ENCODE assay signal across 11 mouse cellular contexts in genomic region chr6:29848808-29849207, GRCm38 (mm10).
DNase-seq lines count a peak whose midpoint lies in the region; ATAC-seq lines count a peak whose summit lies in the region.
"Had no signal": no experiment of that assay in that cellular context is flagged by ENCODE, and none has a peak within 500 bp of the region (broad histone marks: within the 10 kb centered on the region; RNA-seq: fewer than 3 reads in every experiment).

No protein-coding gene starts in this region.

- H3K36me3 ChIP-seq in lung, embryonic 15.5 days: no peaks in the 10 kb centered on the region
- H3K36me3 ChIP-seq in forebrain, embryonic 14.5 days (ENCODE audit: control insufficient read depth, insufficient read depth, low read length): no peaks in the 10 kb centered on the region

- WGBS in lung, embryonic 15.5 days: 34% methylated on average over 3 of the region's 3 CpGs
- WGBS in forebrain, embryonic 14.5 days: 86% methylated on average over 3 of the region's 3 CpGs

- no peaks in the 10 kb centered on the region for H3K27me3 ChIP-seq in lung, embryonic 15.5 days
- H3K27me3 ChIP-seq in forebrain, embryonic 14.5 days (replicated peaks; ENCODE audit: control insufficient read depth, insufficient read depth, low read length): no peaks in the 10 kb centered on the region
- H3K27me3 ChIP-seq: forebrain, embryonic 13.5 days had no signal

- intact Hi-C loops in gastrocnemius, postnatal 14 days (cut with DNase I; ENCODE audit: low total_unique reads): no loop called here

- no peak overlapping the region for H3K9ac ChIP-seq in lung, embryonic 15.5 days
- H3K9ac ChIP-seq in forebrain, embryonic 14.5 days (ENCODE audit: low read length): no peak overlapping the region
- H3K9ac ChIP-seq: forebrain, embryonic 13.5 days; hindbrain, embryonic 14.5 days had no signal

- 0 out of 2 replicates have a peak overlapping the region, but pooled peaks have one; percentile 13 for H3K27ac ChIP-seq in lung, embryonic 15.5 days
- H3K27ac ChIP-seq in forebrain, embryonic 14.5 days (ENCODE audit: low read depth, low read length): no peak overlapping the region
- H3K27ac ChIP-seq: forebrain, embryonic 13.5 days; hindbrain, embryonic 14.5 days had no signal

- H3K9me3 ChIP-seq in lung, embryonic 15.5 days: no peaks in the 10 kb centered on the region
- H3K9me3 ChIP-seq in forebrain, embryonic 14.5 days (replicated peaks; ENCODE audit: control insufficient read depth, low read length): no peaks in the 10 kb centered on the region

- no peak overlapping the region for H3K4me3 ChIP-seq in lung, embryonic 15.5 days
- no peak overlapping the region for H3K4me3 ChIP-seq in forebrain, embryonic 14.5 days (ENCODE audit: low read depth, low read length)
- H3K4me3 ChIP-seq: forebrain, embryonic 13.5 days had no signal

- peak; percentile 58 for DNase-seq in urinary bladder, postnatal 14 days (ENCODE audit: low spot score)
- no peak for DNase-seq in urinary bladder, postnatal 4 days (ENCODE audit: low spot score in 2 of 2)
- DNase-seq in kidney, adult 11 months: peak; percentile 86
- DNase-seq in right cerebral cortex, postnatal 10 days (ENCODE audit: low spot score in 2 of 2): no peak
- DNase-seq in forebrain, embryonic 14.5 days (ENCODE audit: low spot score): no peak
- DNase-seq in spleen, postnatal 36 days (ENCODE audit: low spot score in 2 of 2): no peak
- DNase-seq in gastrocnemius, postnatal 14 days: no peak
- DNase-seq: retina, postnatal 1 day had no signal

- 0 out of 2 replicates have a peak, but pooled peaks have one; percentile 57 for ATAC-seq in lung, embryonic 15.5 days (ENCODE audit: borderline replicate concordance, extremely low read depth, low FRiP score, low TSS enrichment)
- no peak for ATAC-seq in forebrain, embryonic 14.5 days
- ATAC-seq: forebrain, embryonic 13.5 days had no signal

- H3K4me2 ChIP-seq in lung, embryonic 15.5 days: no peak overlapping the region
- H3K4me2 ChIP-seq in forebrain, embryonic 14.5 days (ENCODE audit: low read length): no peak overlapping the region
- H3K4me2 ChIP-seq: forebrain, embryonic 13.5 days; hindbrain, embryonic 14.5 days had no signal

- H3K4me1 ChIP-seq in lung, embryonic 15.5 days: peaks cover 8% of the 10 kb centered on the region
- no peaks in the 10 kb centered on the region for H3K4me1 ChIP-seq in forebrain, embryonic 14.5 days (ENCODE audit: control insufficient read depth, insufficient read depth, low read length)
- H3K4me1 ChIP-seq: forebrain, embryonic 13.5 days had no signal

Comparison
In these comparisons a context has a peak if more than half of its experiments do, and no peak if none do; other contexts are left out.
1. DNase-seq: peak in urinary bladder, postnatal 14 days (single experiment) and kidney, adult 11 months (single experiment); none in urinary bladder, postnatal 4 days (0 of 2), right cerebral cortex, postnatal 10 days (0 of 2), forebrain, embryonic 14.5 days (single experiment), spleen, postnatal 36 days (0 of 2) and gastrocnemius, postnatal 14 days (single experiment).